Mouse (Mus musculus) CD8-positive naive resting alpha-beta T cell, adult 57 days (primary cell): ENCODE data around the gene Il33. TPM values are rescaled to one million over a fixed set of nuclear protein-coding genes. Genes with fewer than 3 reads are reported as not detected.

Source experiments
- total RNA-seq: library from RNA; stranded (reverse); gene quantifications from one replicate; pipeline ENCODE4 v1.2.4, GENCODE M21; 2023

Il33 gene
- not detected for total RNA-seq

GRCm38 (mm10) chr19:29924638-29925258 lies at the start of gene Il33:
TSS of gene Il33 (plus strand) at chr19:29925114.

GRCm38 (mm10) chr19:30003621-30004020 lies 78.7 kb downstream of the Il33 start, which contains the start of gene Trpd52l3:
TSS of gene Trpd52l3 (plus strand) at chr19:30003790.

Other genes with a start within 250 kb of the Il33 start
- gene Mlana, start 227.3 kb upstream of the Il33 start, total RNA-seq: not detected
- 27.1 TPM for gene 9930021J03Rik, start 119.1 kb upstream of the Il33 start, total RNA-seq
- 17.0 TPM for gene Ranbp6, start 112.1 kb upstream of the Il33 start, total RNA-seq
- not detected for gene Trpd52l3, start 78.7 kb downstream of the Il33 start, total RNA-seq
- 64.1 TPM for gene Uhrf2, start 105.4 kb downstream of the Il33 start, total RNA-seq